Mouse (Mus musculus) cerebellum, postnatal 25 days (tissue): ENCODE measurements at regions not wholly inside any gene's neighbourhood (a gene's known extent, or its start where the extent isn't known, plus 50 kb on each side); places are given as distances from the start of the nearest gene placed in this dataset.

Experiments
- DNase-seq, 2 experiments: peaks; one replicate each; pipeline ENCODE4 v3.0.0; 2021; ENCODE audit warnings: mixed read lengths in 2 of 2

- no peak for DNase-seq
Measured at GRCm38 (mm10) chr10:70336741-70337140, 91.8 kb downstream of the Slc16a9 start.

- no peak for DNase-seq
Measured at GRCm38 (mm10) chr10:70359421-70359820, 80.9 kb upstream of the Fam13c start.

- no peak for DNase-seq
Measured at GRCm38 (mm10) chr10:70359834-70360233, 80.4 kb upstream of the Fam13c start.

GRCm38 (mm10) chr10:70363054-70363453 is 77.2 kb upstream of the Fam13c start:
- DNase-seq, result peak; percentile 17 to 48

GRCm38 (mm10) chr10:70364218-70364975 is 75.9 kb upstream of the Fam13c start:
- no peak for DNase-seq

- DNase-seq, result no peak
Measured at GRCm38 (mm10) chr10:70364976-70365345, 75.3 kb upstream of the Fam13c start.

GRCm38 (mm10) chr10:70365504-70365903 is 74.8 kb upstream of the Fam13c start:
- DNase-seq, result no peak

- DNase-seq, result no peak
Measured at GRCm38 (mm10) chr10:70367866-70368265, 72.4 kb upstream of the Fam13c start.

- peak; percentile 66 to 82 for DNase-seq
Measured at GRCm38 (mm10) chr10:70368685-70369084, 71.6 kb upstream of the Fam13c start.

- DNase-seq, result no peak
Measured at GRCm38 (mm10) chr10:70372411-70373136, 67.7 kb upstream of the Fam13c start.

GRCm38 (mm10) chr10:70373207-70373606 is 67.1 kb upstream of the Fam13c start:
- no peak for DNase-seq

- DNase-seq, result no peak
Measured at GRCm38 (mm10) chr10:70373836-70374235, 66.4 kb upstream of the Fam13c start.

- DNase-seq, result no peak
Measured at GRCm38 (mm10) chr10:70374726-70375125, 65.6 kb upstream of the Fam13c start.

- DNase-seq, result peak in 1 of 2 experiments; percentile 9
Measured at GRCm38 (mm10) chr10:70380041-70380651, 60.1 kb upstream of the Fam13c start.

- no peak for DNase-seq
Measured at GRCm38 (mm10) chr10:70384689-70385088, 55.6 kb upstream of the Fam13c start.

GRCm38 (mm10) chr10:70387729-70388128 is 52.6 kb upstream of the Fam13c start:
- DNase-seq, result no peak
